Mouse (Mus musculus): ENCODE data around the gene Kiz. TPM values are rescaled to one million over a fixed set of nuclear protein-coding genes. Genes with fewer than 3 reads are reported as not detected.

Kiz gene
- total RNA-seq (2021) = 10 to 100 TPM; 27.1 to 30.8 TPM
- long read RNA-seq, experiment 1, transcript Kiz-201 (14 exons, 2,183 nt) = major isoform, 43 of 54 reads
- long read RNA-seq, experiment 1, partial matches to known transcripts = 2 of 54 reads
- long read RNA-seq, experiment 1, other reads (novel, unspliced or antisense) = 9 of 54 reads
- long read RNA-seq, experiment 2, transcript Kiz-201 (14 exons, 2,183 nt) = major isoform, 52 of 65 reads
- long read RNA-seq, experiment 2, partial matches to known transcripts = 2 of 65 reads
- long read RNA-seq, experiment 2, other reads (novel, unspliced or antisense) = 11 of 65 reads

DNA sequence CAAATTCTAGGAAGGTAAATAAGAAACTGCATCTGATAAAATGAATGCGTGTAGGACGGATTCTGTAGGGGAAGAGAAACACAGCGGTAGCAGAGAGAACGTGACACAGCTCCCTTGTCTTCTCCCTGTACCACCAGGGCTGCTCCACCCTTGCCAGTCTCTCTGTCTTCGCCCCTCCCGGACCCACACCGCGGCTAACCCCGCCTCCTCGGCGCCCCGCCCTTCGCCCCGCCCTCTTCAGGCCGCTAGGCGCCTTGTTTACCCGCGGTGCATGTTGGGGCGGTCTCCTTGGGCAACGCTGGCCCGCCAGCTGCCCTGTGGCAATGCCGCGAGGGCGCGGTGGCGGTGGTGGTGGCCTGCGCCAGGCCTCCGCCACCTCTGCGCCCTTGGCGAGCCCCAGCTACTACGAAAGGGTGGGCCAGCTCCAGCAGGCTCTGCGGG, at the start of gene Kiz:
Gene Kiz, plus strand, starts transcription at position 266 of the 441 bp plus-strand sequence.
- peak; percentile 86 to 92 for DNase-seq (ENCODE audit: low spot score in 2 of 2)

DNA sequence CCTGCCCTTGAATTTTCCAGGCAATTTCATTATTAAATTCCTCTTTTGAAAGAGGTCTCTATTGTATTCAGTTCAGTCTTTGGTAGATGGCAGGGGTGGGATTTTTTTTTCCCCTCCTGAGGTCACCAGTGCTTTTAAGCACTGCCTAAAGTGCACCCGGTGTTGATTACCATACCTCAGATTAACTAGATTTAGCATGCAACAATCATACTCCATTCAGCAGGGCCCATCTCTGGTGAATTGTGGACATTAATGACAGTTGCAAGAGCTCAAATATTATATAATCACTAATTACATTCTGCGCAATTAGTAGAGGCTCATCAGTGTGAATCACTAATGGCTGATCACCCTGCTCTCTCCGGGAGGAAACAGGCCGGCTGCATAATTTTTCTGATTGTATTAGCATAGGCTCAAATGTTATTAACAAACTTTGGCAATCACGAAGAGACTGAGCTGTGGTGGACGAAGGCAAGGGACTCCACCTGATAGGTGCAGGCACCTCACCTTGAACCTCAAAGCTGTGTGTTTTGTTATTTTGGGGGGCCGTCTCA, 45.9 kb upstream of the Kiz start:
- DNase-seq (ENCODE audit: low spot score in 2 of 2) = no peak

DNA sequence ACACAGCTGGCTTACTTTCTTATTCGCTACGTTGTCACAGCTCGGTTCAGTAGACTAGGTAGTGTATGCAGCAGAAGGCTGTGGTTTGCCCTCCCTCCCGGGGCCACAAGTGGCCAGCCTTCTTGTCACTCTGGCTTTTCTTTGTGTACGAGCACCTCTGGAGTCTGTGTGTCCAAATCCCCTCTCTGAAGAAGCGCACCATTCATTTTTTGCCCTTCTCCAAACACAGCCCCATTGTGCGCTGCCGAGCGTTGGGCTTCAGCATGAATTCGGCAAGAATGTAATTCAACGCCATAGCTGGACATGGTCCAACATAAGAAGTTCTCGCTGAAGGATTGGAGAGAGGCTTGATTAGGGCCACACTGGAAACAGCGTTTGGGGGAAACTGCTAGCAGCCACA, 45.0 kb upstream of the Kiz start:
- no peak for DNase-seq (ENCODE audit: low spot score in 2 of 2)

DNA sequence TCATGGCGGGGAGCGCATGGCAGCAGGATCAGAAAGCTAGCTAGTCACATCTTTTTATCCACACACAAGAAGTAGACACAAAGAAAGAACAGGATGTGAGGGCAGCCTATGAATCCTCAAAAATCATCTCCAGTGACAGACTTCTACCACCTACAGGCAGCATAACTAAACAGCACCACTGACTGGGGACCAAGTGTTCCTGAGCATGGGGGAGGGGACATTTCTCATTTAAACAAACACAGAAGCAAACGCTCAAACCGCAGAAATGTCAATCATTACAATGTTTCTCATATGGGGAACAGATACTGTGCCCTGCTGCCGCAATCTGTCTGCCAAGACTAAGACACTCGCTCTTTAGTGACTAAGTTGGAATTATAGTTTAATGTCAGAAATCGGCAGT, 40.7 kb upstream of the Kiz start:
- DNase-seq (ENCODE audit: low spot score in 2 of 2) = no peak

DNA sequence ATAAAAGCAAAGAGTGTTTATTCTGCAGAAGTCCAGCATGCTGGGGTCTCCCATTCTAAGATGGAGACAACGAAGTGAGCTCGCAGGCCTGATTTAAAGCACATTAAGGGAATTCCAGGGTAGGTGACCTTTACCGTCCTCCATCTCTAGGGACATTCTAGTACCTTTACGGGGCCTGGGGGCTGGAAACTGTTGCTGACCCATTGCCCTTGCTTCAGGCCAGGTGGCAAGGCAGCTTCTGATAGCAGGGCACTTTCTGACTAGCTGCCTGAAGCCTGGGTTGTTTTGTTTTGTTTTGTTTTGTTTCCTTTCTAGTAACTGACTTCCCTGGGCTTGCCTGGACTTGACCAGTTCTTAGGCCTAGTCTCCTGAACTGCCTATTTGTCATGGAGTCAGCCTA, 36.6 kb upstream of the Kiz start:
- DNase-seq (ENCODE audit: low spot score in 2 of 2) = no peak

DNA sequence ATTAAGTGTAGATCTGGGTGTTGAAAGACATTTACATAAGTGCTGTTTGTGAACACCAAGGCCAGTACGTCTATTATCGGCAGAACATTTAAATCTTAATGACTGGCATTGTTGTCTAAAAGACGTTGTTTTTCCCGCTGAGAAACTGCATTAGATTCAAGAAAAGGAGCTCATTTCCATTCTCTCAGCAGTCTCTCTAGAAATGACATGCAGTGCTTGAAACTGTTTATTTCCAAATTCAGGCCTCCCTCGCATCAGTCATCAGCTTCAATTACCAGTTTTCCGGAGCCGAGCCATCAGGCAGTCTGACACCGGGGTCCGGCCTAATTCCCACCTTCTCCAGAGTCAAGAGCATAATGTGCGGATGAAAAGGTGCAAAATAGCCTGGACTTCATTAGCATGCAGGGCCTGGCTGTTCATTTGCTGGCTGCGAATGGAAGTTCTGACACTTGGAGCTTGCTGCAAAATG, 32.1 kb upstream of the Kiz start:
- no peak for DNase-seq (ENCODE audit: low spot score in 2 of 2)

DNA sequence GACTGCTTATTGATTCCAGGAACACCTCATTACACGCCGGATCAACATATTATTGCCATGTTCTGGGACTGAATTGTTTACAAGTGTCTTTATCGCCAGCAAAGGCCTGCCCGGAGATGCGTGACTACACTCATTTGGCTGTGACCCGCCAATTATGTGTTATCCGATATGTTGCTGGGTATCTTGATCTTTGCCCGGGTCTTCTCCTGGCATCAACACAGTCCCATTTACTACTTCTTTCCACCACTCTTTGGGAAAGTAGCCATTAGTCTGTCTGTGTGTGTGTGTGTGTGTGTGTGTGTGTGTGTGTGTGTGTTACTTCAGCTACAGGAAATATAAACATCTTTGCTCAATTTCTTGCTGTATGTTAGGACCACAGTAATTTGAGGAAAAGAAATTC, 31.6 kb upstream of the Kiz start:
- DNase-seq (ENCODE audit: low spot score in 2 of 2) = no peak

DNA sequence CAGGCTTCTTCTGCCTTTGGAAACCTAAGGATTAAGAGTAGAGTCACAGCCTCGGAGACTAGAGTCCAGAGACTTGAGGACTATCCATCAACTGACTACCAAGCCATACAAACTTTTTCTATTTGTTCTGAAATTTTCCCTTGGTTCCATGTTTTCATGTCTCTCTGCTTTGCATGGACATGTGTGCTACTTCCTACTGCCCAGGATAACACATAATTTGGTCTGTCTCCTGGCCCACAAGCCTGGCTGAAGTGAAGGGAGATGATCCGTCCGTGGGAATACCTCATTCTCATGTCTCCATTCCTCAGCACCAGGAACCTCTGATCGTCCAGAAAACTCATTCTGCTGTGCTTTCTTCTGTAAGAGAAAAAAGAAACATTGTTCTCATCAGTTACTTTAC, 27.7 kb upstream of the Kiz start:
- DNase-seq (ENCODE audit: low spot score in 2 of 2) = no peak

DNA sequence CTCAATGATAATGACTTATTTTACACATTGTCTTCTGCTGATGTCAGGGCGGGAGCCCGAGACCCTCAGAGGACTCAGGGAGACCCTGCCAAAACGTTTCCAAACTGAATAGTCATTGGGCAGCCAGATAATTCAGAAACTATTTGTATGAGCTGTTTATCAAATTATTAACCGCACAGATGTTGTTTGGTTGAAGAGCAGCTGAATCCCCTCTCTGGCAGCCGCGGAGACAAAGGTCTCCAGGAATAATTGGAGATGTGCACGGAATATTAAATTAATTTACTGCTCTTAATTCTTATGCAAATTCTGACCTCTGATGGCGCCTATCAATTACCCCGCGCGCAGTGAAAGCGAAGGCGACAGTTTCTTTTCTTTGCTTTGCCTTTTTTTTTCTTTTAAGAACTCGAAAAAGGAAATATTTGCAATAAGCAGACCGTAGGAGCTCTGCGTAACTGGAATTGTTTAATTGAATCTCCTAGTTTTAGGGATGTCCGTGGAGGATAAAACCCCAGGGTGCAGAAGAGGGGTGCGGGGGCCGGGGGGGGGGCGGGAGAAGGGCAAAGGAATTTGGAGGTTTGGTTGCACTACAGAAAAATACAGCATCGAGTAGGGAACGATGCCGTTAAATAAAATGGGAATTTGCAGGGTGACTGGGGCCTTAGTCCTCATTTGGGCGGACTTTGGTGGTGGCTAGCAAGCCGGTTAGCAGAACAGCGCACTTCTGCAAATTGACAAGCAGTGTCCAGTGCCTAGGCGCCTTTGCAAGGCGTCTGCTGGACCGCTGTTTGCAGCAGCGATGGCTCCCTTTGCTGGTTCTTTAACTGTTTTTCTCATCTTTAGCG, 22.2 kb upstream of the Kiz start:
- DNase-seq (ENCODE audit: low spot score in 2 of 2) = no peak

DNA sequence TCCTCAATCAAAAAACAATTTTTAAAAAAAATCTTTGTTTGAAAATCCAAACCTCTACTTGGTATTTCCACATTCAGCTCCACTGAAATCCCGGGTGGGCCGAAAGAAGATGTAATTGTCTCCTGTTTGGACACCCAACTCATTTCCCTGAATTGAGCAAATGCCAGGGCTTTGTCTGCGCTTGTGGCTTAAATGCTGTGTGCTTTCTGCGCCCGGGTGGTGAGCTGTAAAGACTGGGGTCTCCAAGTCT, 21.7 kb upstream of the Kiz start:
- no peak for DNase-seq (ENCODE audit: low spot score in 2 of 2)

DNA sequence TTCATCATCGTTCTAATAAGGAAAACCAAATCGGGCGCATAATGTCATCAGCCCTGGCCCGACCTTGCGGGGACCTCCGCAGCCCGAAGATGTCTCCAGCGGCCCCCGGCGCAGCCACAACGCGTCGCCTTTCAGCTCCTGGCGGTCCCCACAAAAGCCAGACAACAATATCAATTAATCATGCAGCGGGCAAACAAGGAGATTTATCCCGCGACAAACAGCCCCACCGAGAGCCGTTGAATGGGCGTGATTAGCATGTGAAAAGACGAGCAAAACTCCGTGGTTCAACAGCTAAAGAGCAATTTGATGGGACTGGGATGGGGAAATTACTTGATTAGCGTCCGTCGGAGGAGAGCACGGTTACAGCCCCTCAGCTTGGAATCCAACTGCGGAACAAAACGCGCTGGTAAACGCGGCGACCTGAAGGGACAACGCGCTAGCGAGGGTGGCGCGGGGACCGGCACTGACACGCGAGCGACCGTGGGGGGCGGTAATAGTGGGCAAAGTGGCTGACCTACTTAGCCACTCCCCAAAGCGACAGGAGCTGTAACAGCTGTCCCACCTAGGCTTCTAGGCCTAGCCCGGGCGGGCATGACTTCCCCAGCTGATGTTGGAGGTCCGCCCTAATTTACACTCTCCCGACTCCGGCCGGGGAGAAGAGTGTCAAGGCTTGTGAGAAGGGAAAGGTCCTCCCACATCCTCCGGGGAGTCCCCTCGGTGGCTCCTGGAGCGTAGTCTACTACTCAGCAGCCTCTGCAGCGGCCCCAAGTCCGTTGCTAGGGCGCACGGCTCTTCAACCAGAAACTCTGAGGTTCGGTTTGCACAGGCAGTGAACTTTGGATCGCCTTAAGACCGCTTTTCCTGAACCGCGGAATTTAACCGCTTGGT, 21.1 kb upstream of the Kiz start:
- peak in 1 of 2 experiments; percentile 18 for DNase-seq (ENCODE audit: low spot score in 2 of 2)

DNA sequence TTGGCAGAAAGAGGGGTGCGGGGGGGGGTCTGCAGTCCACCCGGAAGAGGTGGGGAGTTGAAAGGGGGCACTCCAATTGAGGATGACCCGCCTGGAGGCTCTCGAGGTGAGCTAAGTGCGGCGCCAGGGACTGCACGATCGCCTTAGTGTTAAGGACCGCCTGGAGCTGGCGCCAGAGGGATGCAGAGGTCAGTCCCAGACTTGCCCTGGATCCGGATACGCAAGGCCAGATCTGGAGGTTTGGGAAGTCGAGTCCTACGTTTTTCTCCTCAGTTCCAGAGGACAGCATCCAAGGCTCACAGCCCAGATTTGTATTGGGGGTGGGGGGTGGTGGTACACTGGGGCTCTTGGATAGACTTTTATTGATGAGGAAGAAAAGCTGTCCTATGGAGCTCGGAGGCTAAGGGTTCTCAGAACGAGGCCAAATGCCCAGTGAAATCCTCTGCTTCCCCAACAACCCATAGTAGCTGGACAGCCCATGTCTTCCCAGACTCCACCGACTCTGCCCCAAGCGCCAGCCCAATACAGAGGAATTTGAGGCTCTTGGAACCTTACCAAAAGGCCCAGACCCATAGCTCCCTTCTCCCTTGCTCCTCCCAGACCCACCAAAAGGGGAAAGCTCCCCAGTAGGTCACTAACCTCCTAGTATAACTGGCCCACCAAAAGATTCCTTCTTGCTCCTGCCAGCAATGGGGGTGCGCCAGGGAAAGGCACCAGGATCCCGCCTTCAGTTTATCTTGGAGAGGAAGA, 20.2 kb upstream of the Kiz start:
- no peak for DNase-seq (ENCODE audit: low spot score in 2 of 2)

DNA sequence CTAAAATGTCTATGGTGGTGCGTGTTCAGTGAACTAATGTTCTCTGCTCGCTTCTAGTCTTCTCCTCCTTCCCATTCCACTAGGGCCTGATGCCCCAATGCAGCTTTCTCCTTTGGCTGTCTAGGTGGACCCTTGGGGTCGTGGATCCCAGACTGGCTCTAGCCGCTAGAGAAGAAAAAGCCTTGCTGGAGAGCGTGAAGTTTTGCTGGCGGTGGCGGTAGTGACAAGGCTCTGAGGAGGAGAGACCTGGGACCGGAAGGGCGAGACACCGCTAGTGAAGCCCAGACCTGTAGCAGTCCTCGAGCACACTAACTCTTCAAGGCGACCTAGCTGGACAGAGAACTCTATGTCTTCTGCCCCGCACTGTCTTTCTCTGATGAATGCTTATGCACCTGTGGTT, 19.4 kb upstream of the Kiz start:
- no peak for DNase-seq (ENCODE audit: low spot score in 2 of 2)

DNA sequence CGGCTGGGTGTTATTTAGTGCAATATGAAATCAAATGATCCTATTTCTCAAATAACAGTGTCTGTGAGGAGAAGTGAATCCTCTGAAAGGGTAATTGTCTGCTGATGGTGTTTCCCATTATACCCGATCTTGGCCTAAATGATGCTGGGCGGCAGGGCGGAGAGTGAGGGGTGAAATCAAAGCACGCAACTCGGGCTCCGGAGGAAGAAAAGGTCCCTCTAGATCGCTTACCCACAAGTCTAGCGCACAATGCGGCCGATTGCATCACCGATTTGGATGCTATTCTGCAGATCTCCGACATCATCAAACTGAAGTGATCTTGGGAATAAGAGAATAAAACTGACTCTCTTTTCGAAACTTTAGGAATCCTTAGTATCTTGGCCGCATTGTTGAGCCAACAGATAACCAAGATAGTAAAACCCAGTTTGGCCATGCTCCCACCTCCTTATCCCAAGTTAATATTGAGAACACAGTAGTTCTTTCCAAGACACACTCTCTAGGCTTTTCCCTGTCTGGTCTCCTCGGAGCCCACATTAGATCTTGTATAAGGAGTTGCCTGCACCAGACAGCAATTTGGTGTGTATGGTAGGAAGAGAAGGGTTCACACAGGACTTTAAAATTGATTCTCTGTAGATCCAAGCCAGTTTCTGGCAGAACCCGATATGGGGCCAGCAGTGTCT, 18.7 kb upstream of the Kiz start:
- no peak for DNase-seq (ENCODE audit: low spot score in 2 of 2)

DNA sequence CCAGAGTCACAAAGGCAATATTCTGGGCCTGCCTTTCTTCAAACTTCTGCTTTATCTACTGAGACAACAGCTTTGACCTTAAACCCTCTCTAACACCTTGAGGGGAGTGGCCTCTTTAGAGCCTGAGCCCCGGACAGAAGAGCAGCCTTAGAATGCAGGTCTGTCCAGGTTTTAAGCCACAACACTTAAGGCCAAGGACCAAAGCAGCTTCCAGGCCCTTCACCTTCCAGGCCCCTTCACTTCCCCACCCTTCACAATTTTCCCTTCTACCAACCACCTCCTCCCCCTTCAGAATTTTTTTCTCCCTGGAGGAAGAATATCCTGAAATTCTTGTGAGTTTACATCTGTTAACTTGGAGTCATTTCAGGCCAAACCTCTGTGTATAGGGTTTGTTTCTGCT, 18.0 kb upstream of the Kiz start:
- DNase-seq (ENCODE audit: low spot score in 2 of 2) = no peak

DNA sequence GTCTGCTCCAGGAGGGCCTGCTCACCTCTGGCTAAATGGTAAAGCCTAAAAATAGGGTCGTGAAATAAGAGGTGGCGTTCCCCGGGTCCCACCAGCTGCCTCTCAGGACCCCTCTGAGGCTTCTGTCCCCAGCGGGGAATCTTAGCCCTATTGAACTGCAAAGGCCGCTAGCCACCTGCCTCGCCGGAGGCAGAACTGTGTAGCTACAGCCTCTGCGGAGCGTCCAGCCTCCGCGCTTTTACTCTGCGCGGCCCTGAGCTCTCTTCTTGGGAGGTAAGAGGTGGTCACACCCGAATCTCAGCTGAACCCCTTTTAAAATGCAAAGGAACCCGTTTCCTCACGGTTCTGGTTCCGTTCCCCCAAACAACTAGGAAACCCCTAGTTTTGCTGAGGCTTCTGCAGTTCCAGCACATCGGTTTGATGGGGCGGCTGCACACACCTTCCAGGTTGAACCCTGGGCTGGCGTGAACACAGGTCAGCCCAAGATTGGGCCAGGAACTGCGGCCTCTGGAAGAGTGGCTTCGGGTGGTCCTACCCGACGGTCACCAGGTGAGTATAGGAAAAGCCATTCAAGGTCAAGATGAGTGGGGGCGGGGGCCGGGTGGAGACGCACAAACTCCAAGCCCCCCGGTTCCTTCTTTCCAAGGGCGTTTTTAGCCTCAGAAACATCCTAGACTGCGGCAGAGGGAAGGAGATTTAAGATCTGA, 16.9 kb upstream of the Kiz start:
- DNase-seq (ENCODE audit: low spot score in 2 of 2) = no peak

DNA sequence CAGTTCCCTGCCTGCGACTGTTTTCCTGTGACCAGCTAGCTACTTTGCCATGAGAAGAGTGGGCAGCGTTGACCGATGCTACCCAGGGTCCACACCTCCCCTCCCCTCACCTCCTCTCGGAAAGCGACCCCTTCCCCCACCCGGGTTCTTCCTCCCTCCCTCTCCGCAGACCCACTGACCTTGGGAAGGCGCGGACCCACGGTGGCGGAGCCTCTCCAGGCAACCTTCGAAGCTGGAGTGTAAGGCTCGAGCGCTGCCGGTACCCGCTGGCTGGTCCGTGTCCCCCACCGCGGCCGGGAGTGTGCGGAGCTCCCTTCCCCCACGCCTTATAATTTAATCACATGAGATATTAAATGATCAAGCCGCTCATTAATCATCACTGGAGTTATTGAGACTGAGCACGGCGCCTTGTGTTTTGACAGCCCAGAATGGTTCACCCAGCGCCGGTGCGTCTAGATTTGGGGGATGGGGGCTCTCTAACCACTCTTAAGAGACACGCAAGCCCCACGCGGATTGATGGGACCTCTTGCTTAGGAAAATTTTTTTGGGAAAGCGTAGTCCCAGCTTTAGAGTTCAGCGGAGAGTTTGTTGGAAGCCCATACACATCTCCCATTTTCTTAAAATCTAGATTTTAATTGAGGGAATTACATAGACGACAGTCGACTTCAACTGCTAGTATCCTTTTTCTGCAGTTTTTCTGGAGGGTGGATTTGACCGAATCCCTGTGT, 16.2 kb upstream of the Kiz start:
- DNase-seq (ENCODE audit: low spot score in 2 of 2) = no peak

DNA sequence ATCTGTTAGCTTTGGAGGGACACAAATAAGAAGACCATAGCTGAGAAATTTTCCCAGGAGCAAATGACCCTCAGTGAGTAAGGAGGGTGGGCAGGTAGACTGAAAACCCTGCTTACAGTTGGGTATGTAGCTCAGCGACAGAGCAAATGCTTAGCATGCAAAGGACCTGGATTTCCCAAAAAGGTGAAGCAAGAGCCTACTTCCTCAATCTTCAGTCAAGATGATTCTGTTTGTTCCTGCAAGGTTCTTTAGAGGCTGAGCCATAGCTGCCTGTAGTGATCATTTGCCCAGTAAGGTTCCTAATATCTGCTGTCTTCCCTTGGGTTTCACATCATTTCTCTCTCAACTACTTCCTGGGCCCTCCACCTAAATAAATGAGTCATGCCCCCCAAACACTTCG, 7.8 kb upstream of the Kiz start:
- DNase-seq (ENCODE audit: low spot score in 2 of 2) = no peak

DNA sequence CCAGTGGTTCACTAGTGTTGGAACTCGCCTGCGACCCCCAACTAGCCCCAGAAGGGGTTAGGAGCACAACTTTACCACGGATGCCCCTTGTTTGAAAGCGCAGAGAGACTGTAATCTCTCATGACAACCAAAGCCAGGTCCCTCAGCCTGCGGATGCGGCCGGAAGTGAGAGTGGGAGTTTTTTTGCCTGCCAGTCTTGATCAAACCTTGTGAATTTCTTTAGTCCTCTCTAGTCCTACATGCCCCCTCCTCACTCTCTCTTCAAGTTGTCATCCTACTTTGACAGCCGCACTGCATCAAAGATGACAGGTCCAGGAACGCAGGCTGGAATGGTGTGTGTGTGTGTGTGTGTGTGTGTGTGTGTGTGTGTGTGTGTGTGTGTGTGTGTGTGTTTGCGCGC, 456 bp downstream of the Kiz start:
- peak in 1 of 2 experiments; percentile 24 for DNase-seq (ENCODE audit: low spot score in 2 of 2)

Data from gastrocnemius, postnatal 4 days (tissue).